Mouse (Mus musculus): ENCODE results near the gene Zfyve28.

- TF ChIP-seq TAL1 (IDR thresholded peaks at IDR 0.05; ENCODE audit: low read length) (no peak), GATA1 (IDR thresholded peaks at IDR 0.05; ENCODE audit: low read length) (no peak)
These were observed 63.7 kb downstream of the Zfyve28 start for GRCm38 (mm10) chr5:34224515-34224914.
